In the genomic region with DNA sequence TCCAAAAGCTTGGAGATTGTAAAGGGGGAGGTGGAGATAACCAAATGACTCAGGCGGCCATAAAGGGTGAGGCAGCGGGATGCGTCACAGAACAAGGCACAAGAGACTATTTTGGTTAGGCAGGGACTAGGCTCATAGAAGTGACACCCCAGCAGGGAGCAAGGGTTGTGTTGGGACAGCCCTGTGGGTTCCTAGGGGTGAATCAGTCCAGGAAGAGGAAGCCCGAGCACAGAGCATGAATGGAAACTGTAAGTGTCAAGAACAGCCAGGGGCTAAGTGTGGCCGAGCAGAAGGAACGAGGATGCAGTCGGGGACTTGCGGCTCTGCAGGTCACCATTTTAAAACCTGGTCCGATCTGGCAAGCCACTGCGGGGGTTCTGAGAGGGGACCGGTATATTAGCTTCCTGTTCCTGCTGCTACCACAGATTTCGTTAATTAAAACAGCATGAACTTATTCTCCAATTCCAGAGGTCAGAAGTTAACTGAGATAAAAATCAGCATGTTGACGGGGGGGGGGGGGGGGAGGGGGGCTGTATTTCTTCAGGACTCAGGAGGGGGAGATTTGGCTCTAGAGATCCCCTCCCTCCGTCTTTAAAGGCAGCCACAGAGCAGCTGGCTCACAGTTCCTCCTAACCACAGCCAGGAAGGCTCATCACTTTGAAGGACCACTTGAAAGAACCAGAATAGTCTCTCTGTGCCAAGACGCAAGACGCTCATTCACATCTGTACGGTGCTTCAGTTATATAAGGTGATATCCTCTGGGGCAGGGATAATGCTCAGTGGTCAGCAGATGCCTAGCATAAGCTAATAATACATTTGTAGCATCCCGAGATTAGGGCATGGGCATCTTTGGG, we compare ENCODE assay signal across 1 mouse cellular context.
A peak's percentile ranks its signal among the peaks of the same experiment; 100 is the strongest.
TF ChIP-seq lines count a peak whose summit lies in the region.

No protein-coding gene starts in this region.

TF ChIP-seq in CH12.LX, 34 proteins besides CTCF, POLR2A, EP300 and RAD21 (continued from another document):
- TF ChIP-seq SMC3 (IDR thresholded peaks at IDR 0.05; ENCODE audit: low read depth, low read length) (no peak), E2F4 (IDR thresholded peaks at IDR 0.05; ENCODE audit: insufficient replicate concordance, low read depth, low read length) (no peak), TCF12 (IDR thresholded peaks at IDR 0.05; ENCODE audit: low read depth, low read length) (0 out of 2 replicates have a peak, but pooled peaks have one; percentile 15), NRF1 (IDR thresholded peaks at IDR 0.05; ENCODE audit: low read depth, low read length) (no peak), MAX (IDR thresholded peaks at IDR 0.05; ENCODE audit: low read length) (peak; percentile 45), MXI1 (IDR thresholded peaks at IDR 0.05; ENCODE audit: low read depth, low read length) (peak; percentile 67), NELFE (IDR thresholded peaks at IDR 0.05; ENCODE audit: low read depth, low read length) (peak; percentile 50), CHD1 (IDR thresholded peaks at IDR 0.05; ENCODE audit: low read depth, low read length) (no peak), UBTF (IDR thresholded peaks at IDR 0.05; ENCODE audit: low read depth, low read length) (no peak), POLR2AphosphoS2 (IDR thresholded peaks at IDR 0.05; ENCODE audit: low read depth, low read length) (no peak), MYC (IDR thresholded peaks at IDR 0.05; ENCODE audit: low read depth, low read length) (no peak), KAT2A (IDR thresholded peaks at IDR 0.05; ENCODE audit: insufficient replicate concordance, low read length) (no peak), ETS1 (conservative IDR thresholded peaks at IDR 0.05; ENCODE audit: low read depth, low read length) (peak; percentile 69), USF2 (conservative IDR thresholded peaks at IDR 0.05; ENCODE audit: low read depth, low read length) (no peak), HCFC1 (IDR thresholded peaks at IDR 0.05; ENCODE audit: low read depth, low read length) (no peak), SIN3A (IDR thresholded peaks at IDR 0.05; ENCODE audit: low read length) (peak; percentile 87)
